Mouse (Mus musculus): Measurements from ENCODE around the gene Nr2c1. TPM values are rescaled to one million over a fixed set of nuclear protein-coding genes. Genes with fewer than 3 reads are reported as not detected.

The Nr2c1 gene
- polyA plus RNA-seq, 1 experiment from 2014 or later: 12.3 TPM

Other genes starting within 250 kb of the Nr2c1 start
- gene Vezt, start 112.2 kb upstream of the Nr2c1 start, polyA plus RNA-seq (2016; fragmentation: Nextera tagmentation; extraction: Ambion mirVana): 29.6 and 36.0 TPM in 2 replicates
- 4.5 TPM in 2 replicates for gene Fgd6, start 112.0 kb upstream of the Nr2c1 start, polyA plus RNA-seq (2016; fragmentation: Nextera tagmentation; extraction: Ambion mirVana)
- gene Ndufa12, start 50.7 kb downstream of the Nr2c1 start, polyA plus RNA-seq (2016; fragmentation: Nextera tagmentation; extraction: Ambion mirVana): 601 and 607 TPM in 2 replicates
- 0.17 TPM in 1 of 2 replicates, not detected in the other for gene Gm4792, start 150.7 kb downstream of the Nr2c1 start, polyA plus RNA-seq (2016; fragmentation: Nextera tagmentation; extraction: Ambion mirVana)
- gene Tmcc3, start 163.9 kb downstream of the Nr2c1 start, polyA plus RNA-seq (2016; fragmentation: Nextera tagmentation; extraction: Ambion mirVana): 2.9 and 3.0 TPM in 2 replicates